Mouse (Mus musculus): Measurements from ENCODE around the gene Cul1. TPM values are rescaled to one million over a fixed set of nuclear protein-coding genes. Genes with fewer than 3 reads are reported as not detected.
A peak's percentile ranks its signal among the peaks of the same experiment; 100 is the strongest.

The Cul1 gene
- 163 and 166 TPM in 2 replicates for polyA plus RNA-seq (2014; fragmentation: Nextera tagmentation; extraction: Ambion mirVana)

- Histone ChIP-seq H3K4me3 (ENCODE audit: low read depth, low read length) (peak within 1 kb of the TSS; percentile 95), H3K4me1 (ENCODE audit: control insufficient read depth, insufficient read depth, low read length) (peaks cover 7% of the 10 kb centered on the region), H3K9me3 (ENCODE audit: control insufficient read depth, low read length) (no peaks in the 10 kb centered on the region), H3K27me3 (ENCODE audit: control insufficient read depth, insufficient read depth, low read length) (no peaks in the 10 kb centered on the region), H3K27ac (replicated peaks; ENCODE audit: low read depth, low read length) (peak within 1 kb of the TSS; percentile 98), H3K36me3 (ENCODE audit: control insufficient read depth, insufficient read depth, low read length) (no peaks in the 10 kb centered on the region), H3K4me2 (ENCODE audit: low read depth, severe bottlenecking) (peak within 1 kb of the TSS; percentile 62), H3K9ac (ENCODE audit: low read length) (peak within 1 kb of the TSS; percentile 99)
- DNase-seq (ENCODE audit: low spot score): no peak
- 36% methylated on average over 2 of the region's 2 CpGs for WGBS
- ATAC-seq (ENCODE audit: insufficient number of reproducible peaks, low FRiP score, low TSS enrichment, low read depth): no peak
Measured at GRCm38 (mm10) chr6:47453098-47453497, at the start of gene Cul1. Gene Cul1, plus strand, starts transcription at chr6:47453398.

- Histone ChIP-seq H3K9me3 (ENCODE audit: control insufficient read depth, low read length) (no peaks in the 10 kb centered on the region), H3K4me3 (ENCODE audit: low read depth, low read length) (no peak overlapping the region), H3K27ac (replicated peaks; ENCODE audit: low read depth, low read length) (no peak overlapping the region), H3K27me3 (ENCODE audit: control insufficient read depth, insufficient read depth, low read length) (no peaks in the 10 kb centered on the region), H3K4me2 (ENCODE audit: low read depth, severe bottlenecking) (no peak overlapping the region), H3K4me1 (ENCODE audit: control insufficient read depth, insufficient read depth, low read length) (no peaks in the 10 kb centered on the region), H3K36me3 (ENCODE audit: control insufficient read depth, insufficient read depth, low read length) (no peaks in the 10 kb centered on the region), H3K9ac (ENCODE audit: low read length) (no peak overlapping the region)
- ATAC-seq (ENCODE audit: insufficient number of reproducible peaks, low FRiP score, low TSS enrichment, low read depth): no peak
- 88% methylated on average over 11 of the region's 11 CpGs for WGBS
- no peak for DNase-seq (ENCODE audit: low spot score)
Measured at GRCm38 (mm10) chr6:47404419-47405382, 48.5 kb upstream of the Cul1 start.

GRCm38 (mm10) chr6:47412886-47413606 lies 40.2 kb upstream of the Cul1 start:
- no peak for DNase-seq (ENCODE audit: low spot score)
- Histone ChIP-seq H3K4me3 (ENCODE audit: low read depth, low read length) (no peak overlapping the region), H3K27ac (replicated peaks; ENCODE audit: low read depth, low read length) (no peak overlapping the region), H3K36me3 (ENCODE audit: control insufficient read depth, insufficient read depth, low read length) (no peaks in the 10 kb centered on the region), H3K27me3 (ENCODE audit: control insufficient read depth, insufficient read depth, low read length) (no peaks in the 10 kb centered on the region), H3K9ac (ENCODE audit: low read length) (no peak overlapping the region), H3K4me1 (ENCODE audit: control insufficient read depth, insufficient read depth, low read length) (no peaks in the 10 kb centered on the region), H3K9me3 (ENCODE audit: control insufficient read depth, low read length) (no peaks in the 10 kb centered on the region), H3K4me2 (ENCODE audit: low read depth, severe bottlenecking) (no peak overlapping the region)
- no peak for ATAC-seq (ENCODE audit: insufficient number of reproducible peaks, low FRiP score, low TSS enrichment, low read depth)
- 42% methylated on average over 4 of the region's 4 CpGs for WGBS

GRCm38 (mm10) chr6:47413656-47414055 lies 39.5 kb upstream of the Cul1 start:
- no peak overlapping the region for H3K4me3 ChIP-seq (ENCODE audit: low read depth, low read length)
- ATAC-seq (ENCODE audit: insufficient number of reproducible peaks, low FRiP score, low TSS enrichment, low read depth) (no peak), DNase-seq (ENCODE audit: low spot score) (no peak)
- H3K9me3 ChIP-seq (ENCODE audit: control insufficient read depth, low read length): no peaks in the 10 kb centered on the region
- WGBS: 47% methylated on average over 2 of the region's 2 CpGs
- H3K9ac ChIP-seq (ENCODE audit: low read length): no peak overlapping the region
- no peaks in the 10 kb centered on the region for H3K36me3 ChIP-seq (ENCODE audit: control insufficient read depth, insufficient read depth, low read length)
- no peaks in the 10 kb centered on the region for H3K27me3 ChIP-seq (ENCODE audit: control insufficient read depth, insufficient read depth, low read length)
- H3K4me2 ChIP-seq (ENCODE audit: low read depth, severe bottlenecking): no peak overlapping the region
- H3K4me1 ChIP-seq (ENCODE audit: control insufficient read depth, insufficient read depth, low read length): no peaks in the 10 kb centered on the region
- H3K27ac ChIP-seq (replicated peaks; ENCODE audit: low read depth, low read length): no peak overlapping the region

GRCm38 (mm10) chr6:47418691-47419090 lies 34.5 kb upstream of the Cul1 start:
- 74% methylated on average over 3 of the region's 3 CpGs for WGBS
- no peak overlapping the region for H3K4me3 ChIP-seq (ENCODE audit: low read depth, low read length)
- no peaks in the 10 kb centered on the region for H3K9me3 ChIP-seq (ENCODE audit: control insufficient read depth, low read length)
- DNase-seq (ENCODE audit: low spot score) (no peak), ATAC-seq (ENCODE audit: insufficient number of reproducible peaks, low FRiP score, low TSS enrichment, low read depth) (no peak)
- no peak overlapping the region for H3K9ac ChIP-seq (ENCODE audit: low read length)
- no peak overlapping the region for H3K27ac ChIP-seq (replicated peaks; ENCODE audit: low read depth, low read length)
- H3K4me1 ChIP-seq (ENCODE audit: control insufficient read depth, insufficient read depth, low read length): no peaks in the 10 kb centered on the region
- no peaks in the 10 kb centered on the region for H3K36me3 ChIP-seq (ENCODE audit: control insufficient read depth, insufficient read depth, low read length)
- no peaks in the 10 kb centered on the region for H3K27me3 ChIP-seq (ENCODE audit: control insufficient read depth, insufficient read depth, low read length)
- no peak overlapping the region for H3K4me2 ChIP-seq (ENCODE audit: low read depth, severe bottlenecking)

GRCm38 (mm10) chr6:47420156-47420555 lies 33.0 kb upstream of the Cul1 start:
- ATAC-seq (ENCODE audit: insufficient number of reproducible peaks, low FRiP score, low TSS enrichment, low read depth) (no peak), DNase-seq (ENCODE audit: low spot score) (no peak)
- Histone ChIP-seq H3K4me1 (ENCODE audit: control insufficient read depth, insufficient read depth, low read length) (no peaks in the 10 kb centered on the region), H3K4me3 (ENCODE audit: low read depth, low read length) (no peak overlapping the region), H3K27me3 (ENCODE audit: control insufficient read depth, insufficient read depth, low read length) (no peaks in the 10 kb centered on the region), H3K27ac (replicated peaks; ENCODE audit: low read depth, low read length) (no peak overlapping the region), H3K4me2 (ENCODE audit: low read depth, severe bottlenecking) (no peak overlapping the region), H3K9me3 (ENCODE audit: control insufficient read depth, low read length) (no peaks in the 10 kb centered on the region), H3K36me3 (ENCODE audit: control insufficient read depth, insufficient read depth, low read length) (no peaks in the 10 kb centered on the region), H3K9ac (ENCODE audit: low read length) (no peak overlapping the region)

GRCm38 (mm10) chr6:47421221-47421620 lies 32.0 kb upstream of the Cul1 start:
- no peak overlapping the region for H3K9ac ChIP-seq (ENCODE audit: low read length)
- H3K27ac ChIP-seq (replicated peaks; ENCODE audit: low read depth, low read length): no peak overlapping the region
- ATAC-seq (ENCODE audit: insufficient number of reproducible peaks, low FRiP score, low TSS enrichment, low read depth) (no peak), DNase-seq (ENCODE audit: low spot score) (no peak)
- no peak overlapping the region for H3K4me2 ChIP-seq (ENCODE audit: low read depth, severe bottlenecking)
- 76% methylated on average over 1 of the region's 1 CpGs for WGBS
- H3K27me3 ChIP-seq (ENCODE audit: control insufficient read depth, insufficient read depth, low read length): no peaks in the 10 kb centered on the region
- no peaks in the 10 kb centered on the region for H3K9me3 ChIP-seq (ENCODE audit: control insufficient read depth, low read length)
- no peak overlapping the region for H3K4me3 ChIP-seq (ENCODE audit: low read depth, low read length)
- H3K4me1 ChIP-seq (ENCODE audit: control insufficient read depth, insufficient read depth, low read length): no peaks in the 10 kb centered on the region
- H3K36me3 ChIP-seq (ENCODE audit: control insufficient read depth, insufficient read depth, low read length): no peaks in the 10 kb centered on the region

- WGBS: 73% methylated on average over 1 of the region's 1 CpGs
Measured at GRCm38 (mm10) chr6:47426136-47426535, 27.1 kb upstream of the Cul1 start.

More at GRCm38 (mm10) chr6:47426136-47426535, 27.1 kb upstream of the Cul1 start:
- Histone ChIP-seq H3K9me3 (ENCODE audit: control insufficient read depth, low read length) (no peaks in the 10 kb centered on the region), H3K4me2 (ENCODE audit: low read depth, severe bottlenecking) (no peak overlapping the region), H3K27ac (replicated peaks; ENCODE audit: low read depth, low read length) (no peak overlapping the region), H3K9ac (ENCODE audit: low read length) (no peak overlapping the region), H3K36me3 (ENCODE audit: control insufficient read depth, insufficient read depth, low read length) (no peaks in the 10 kb centered on the region), H3K27me3 (ENCODE audit: control insufficient read depth, insufficient read depth, low read length) (no peaks in the 10 kb centered on the region), H3K4me1 (ENCODE audit: control insufficient read depth, insufficient read depth, low read length) (no peaks in the 10 kb centered on the region), H3K4me3 (ENCODE audit: low read depth, low read length) (no peak overlapping the region)
- no peak for DNase-seq (ENCODE audit: low spot score)
- ATAC-seq (ENCODE audit: insufficient number of reproducible peaks, low FRiP score, low TSS enrichment, low read depth): no peak

Measured in limb, embryonic 11.5 days (tissue).